Mouse (Mus musculus) embryonic facial prominence, embryonic 12.5 days (tissue): ENCODE data around the gene Exosc9. TPM values are rescaled to one million over a fixed set of nuclear protein-coding genes. Genes with fewer than 3 reads are reported as not detected.

Experiments
- ATAC-seq: fragments of 200-750 bp; cut with Nextera tagmentation; 2 replicates; pipeline ENCODE4 v1.8.0; 2017; ENCODE audit not compliant: insufficient number of reproducible peaks, insufficient read depth, low FRiP score, low TSS enrichment
- H3K27ac ChIP-seq: fragments of 300-500 bp; sonication (generic); 2 replicates; pipeline ENCODE4 v1.5.1; 2016; ENCODE audit warnings: mild to moderate bottlenecking
- H3K27me3 ChIP-seq: fragments of 300-500 bp; sonication (generic); 2 replicates; pipeline ENCODE4 v1.6.1; 2016; ENCODE audit warnings: mild to moderate bottlenecking, moderate library complexity
- H3K36me3 ChIP-seq: fragments of 300-500 bp; sonication (generic); 2 replicates; pipeline ENCODE4 v1.6.1; 2016; ENCODE audit warnings: mild to moderate bottlenecking
- H3K4me1 ChIP-seq: fragments of 300-500 bp; sonication (generic); 2 replicates; pipeline ENCODE4 v1.6.1; 2016
- H3K4me2 ChIP-seq: fragments of 300-500 bp; sonication (generic); replicated peaks from 2 replicates; pipeline ENCODE4 v1.6.1; 2016; ENCODE audit warnings: mild to moderate bottlenecking, moderate library complexity
- H3K4me3 ChIP-seq: fragments of 300-500 bp; sonication (generic); 2 replicates; pipeline ENCODE4 v1.5.1; 2016; ENCODE audit warnings: mild to moderate bottlenecking
- H3K9ac ChIP-seq: fragments of 300-500 bp; sonication (generic); 2 replicates; pipeline ENCODE4 v1.6.1; 2016; ENCODE audit warnings: mild to moderate bottlenecking, moderate library complexity
- H3K9me3 ChIP-seq: fragments of 300-500 bp; sonication (generic); 2 replicates; pipeline ENCODE4 v1.6.1; 2016; ENCODE audit warnings: mild to moderate bottlenecking, moderate library complexity
- WGBS: fragments of 180-500 bp; shearing (Covaris S2); methylation state at CpG from one replicate; pipeline ENCODE4 v1.1.7; 2016; 5-methylcytosine and 5-hydroxymethylcytosine counted together
- polyA plus RNA-seq: library from polyadenylated mRNA; unstranded; fragments of >200 nt; fragmentation: Nextera tagmentation; extraction: Ambion mirVana; gene quantifications from 2 replicates; pipeline ENCODE4 v1.2.1, GENCODE M21; 2016

The Exosc9 gene
- 67.0 and 73.0 TPM in 2 replicates for polyA plus RNA-seq

- Histone ChIP-seq H3K27me3 (no peaks in the 10 kb centered on the region), H3K9ac (peak within 1 kb of the TSS; percentile 72), H3K4me1 (peaks cover 11% of the 10 kb centered on the region; the same call in 1 of the 2 replicates), H3K27ac (0 out of 2 replicates have a peak within 1 kb of the TSS, but pooled peaks have one; percentile 31), H3K4me3 (peak within 1 kb of the TSS; percentile 74), H3K9me3 (no peaks in the 10 kb centered on the region), H3K4me2 (peak within 1 kb of the TSS; percentile 82), H3K36me3 (peaks cover 32% of the 10 kb centered on the region)
- ATAC-seq: peak; percentile 94
- WGBS: under 1% methylated on average over 39 of the region's 39 CpGs
Measured at GRCm38 (mm10) chr3:36552406-36553047, at the start of gene Exosc9. Gene Exosc9, plus strand, starts transcription at chr3:36552606.

- H3K4me2 ChIP-seq: no peak overlapping the region
- H3K36me3 ChIP-seq: no peaks in the 10 kb centered on the region
- no peaks in the 10 kb centered on the region for H3K27me3 ChIP-seq
- no peaks in the 10 kb centered on the region for H3K9me3 ChIP-seq
- WGBS: 82% methylated on average over 8 of the region's 8 CpGs
- H3K27ac ChIP-seq: no peak overlapping the region
- H3K9ac ChIP-seq: no peak overlapping the region
- no peak for ATAC-seq
- H3K4me1 ChIP-seq: no peaks in the 10 kb centered on the region
- H3K4me3 ChIP-seq: no peak overlapping the region
Measured at GRCm38 (mm10) chr3:36505306-36505705, 47.1 kb upstream of the Exosc9 start.

GRCm38 (mm10) chr3:36505809-36506735, 46.3 kb upstream of the Exosc9 start:
- WGBS: 64% methylated on average over 10 of the region's 10 CpGs
- no peaks in the 10 kb centered on the region for H3K27me3 ChIP-seq
- no peaks in the 10 kb centered on the region for H3K9me3 ChIP-seq
- H3K9ac ChIP-seq: no peak overlapping the region
- no peak overlapping the region for H3K27ac ChIP-seq
- H3K4me3 ChIP-seq: no peak overlapping the region
- H3K4me2 ChIP-seq: no peak overlapping the region
- ATAC-seq: no peak
- H3K4me1 ChIP-seq: no peaks in the 10 kb centered on the region
- no peaks in the 10 kb centered on the region for H3K36me3 ChIP-seq

GRCm38 (mm10) chr3:36511491-36511890, 40.9 kb upstream of the Exosc9 start:
- no peaks in the 10 kb centered on the region for H3K36me3 ChIP-seq
- no peaks in the 10 kb centered on the region for H3K4me1 ChIP-seq
- WGBS: 86% methylated on average over 6 of the region's 6 CpGs
- no peaks in the 10 kb centered on the region for H3K9me3 ChIP-seq
- no peak overlapping the region for H3K4me3 ChIP-seq
- H3K27me3 ChIP-seq: no peaks in the 10 kb centered on the region
- no peak overlapping the region for H3K4me2 ChIP-seq
- H3K9ac ChIP-seq: no peak overlapping the region
- no peak for ATAC-seq
- no peak overlapping the region for H3K27ac ChIP-seq

- H3K27me3 ChIP-seq: peaks cover 18% of the 10 kb centered on the region
- no peak overlapping the region for H3K9ac ChIP-seq
- ATAC-seq: no peak
- peaks cover 3% of the 10 kb centered on the region; the same call in 1 of the 2 replicates for H3K4me1 ChIP-seq
- no peak overlapping the region for H3K4me2 ChIP-seq
- WGBS: 84% methylated on average over 9 of the region's 9 CpGs
- no peak overlapping the region for H3K27ac ChIP-seq
- H3K36me3 ChIP-seq: no peaks in the 10 kb centered on the region
- no peaks in the 10 kb centered on the region for H3K9me3 ChIP-seq
- H3K4me3 ChIP-seq: no peak overlapping the region
Measured at GRCm38 (mm10) chr3:36516196-36516595, 36.2 kb upstream of the Exosc9 start.

GRCm38 (mm10) chr3:36521073-36522060, 31.0 kb upstream of the Exosc9 start, which contains the start of gene Gm11549:
Gene Gm11549, minus strand, starts transcription at chr3:36521813.
- Histone ChIP-seq H3K36me3 (no peaks in the 10 kb centered on the region), H3K4me3 (peak within 1 kb of the TSS; percentile 46), H3K4me1 (peaks cover 6% of the 10 kb centered on the region; the same call in 1 of the 2 replicates), H3K9ac (peak within 1 kb of the TSS; percentile 47), H3K27ac (no peak within 1 kb of the TSS), H3K4me2 (peak within 1 kb of the TSS; percentile 93), H3K27me3 (peaks cover 40% of the 10 kb centered on the region), H3K9me3 (no peaks in the 10 kb centered on the region)
- WGBS: under 1% methylated on average over 51 of the region's 51 CpGs
- ATAC-seq: no peak

- no peak overlapping the region for H3K27ac ChIP-seq
- peaks cover 40% of the 10 kb centered on the region for H3K27me3 ChIP-seq
- H3K9ac ChIP-seq: no peak overlapping the region
- H3K9me3 ChIP-seq: no peaks in the 10 kb centered on the region
- no peaks in the 10 kb centered on the region for H3K36me3 ChIP-seq
- H3K4me2 ChIP-seq: no peak overlapping the region
- ATAC-seq: no peak
- WGBS: 7% methylated on average over 4 of the region's 4 CpGs
- no peak overlapping the region for H3K4me3 ChIP-seq
- H3K4me1 ChIP-seq: peaks cover 6% of the 10 kb centered on the region; the same call in 1 of the 2 replicates
Measured at GRCm38 (mm10) chr3:36522137-36522536, 30.3 kb upstream of the Exosc9 start.

GRCm38 (mm10) chr3:36524466-36524865, 27.9 kb upstream of the Exosc9 start:
- Histone ChIP-seq H3K4me3 (no peak overlapping the region), H3K27me3 (peaks cover 37% of the 10 kb centered on the region), H3K36me3 (no peaks in the 10 kb centered on the region), H3K27ac (no peak overlapping the region), H3K4me1 (peaks cover 6% of the 10 kb centered on the region; the same call in 1 of the 2 replicates), H3K4me2 (no peak overlapping the region), H3K9ac (no peak overlapping the region), H3K9me3 (no peaks in the 10 kb centered on the region)
- WGBS: 78% methylated on average over 3 of the region's 3 CpGs
- ATAC-seq: no peak

- 84% methylated on average over 6 of the region's 6 CpGs for WGBS
- no peaks in the 10 kb centered on the region for H3K36me3 ChIP-seq
- no peak for ATAC-seq
- no peaks in the 10 kb centered on the region for H3K9me3 ChIP-seq
- no peak overlapping the region for H3K4me2 ChIP-seq
- H3K9ac ChIP-seq: no peak overlapping the region
- no peak overlapping the region for H3K27ac ChIP-seq
- peaks cover 21% of the 10 kb centered on the region for H3K27me3 ChIP-seq
- H3K4me3 ChIP-seq: no peak overlapping the region
- peaks cover 4% of the 10 kb centered on the region; the same call in 1 of the 2 replicates for H3K4me1 ChIP-seq
Measured at GRCm38 (mm10) chr3:36530345-36530744, 22.1 kb upstream of the Exosc9 start.

GRCm38 (mm10) chr3:36530781-36531180, 21.6 kb upstream of the Exosc9 start:
- H3K4me2 ChIP-seq: no peak overlapping the region
- H3K4me1 ChIP-seq: peaks cover 4% of the 10 kb centered on the region; the same call in 1 of the 2 replicates
- no peak overlapping the region for H3K27ac ChIP-seq
- no peak for ATAC-seq
- H3K27me3 ChIP-seq: peaks cover 21% of the 10 kb centered on the region
- H3K9ac ChIP-seq: no peak overlapping the region
- H3K4me3 ChIP-seq: no peak overlapping the region
- 70% methylated on average over 5 of the region's 5 CpGs for WGBS
- H3K36me3 ChIP-seq: no peaks in the 10 kb centered on the region
- no peaks in the 10 kb centered on the region for H3K9me3 ChIP-seq

- 25% methylated on average over 2 of the region's 2 CpGs for WGBS
- no peak overlapping the region for H3K4me3 ChIP-seq
- no peak overlapping the region for H3K27ac ChIP-seq
- ATAC-seq: no peak
- H3K27me3 ChIP-seq: peaks cover 21% of the 10 kb centered on the region
- H3K9me3 ChIP-seq: no peaks in the 10 kb centered on the region
- no peak overlapping the region for H3K9ac ChIP-seq
- H3K36me3 ChIP-seq: no peaks in the 10 kb centered on the region
- no peak overlapping the region for H3K4me2 ChIP-seq
- peaks cover 4% of the 10 kb centered on the region; the same call in 1 of the 2 replicates for H3K4me1 ChIP-seq
Measured at GRCm38 (mm10) chr3:36531242-36531641, 21.2 kb upstream of the Exosc9 start.
